Mouse (Mus musculus): ENCODE measurements around the gene Hsh2d.

DNA sequence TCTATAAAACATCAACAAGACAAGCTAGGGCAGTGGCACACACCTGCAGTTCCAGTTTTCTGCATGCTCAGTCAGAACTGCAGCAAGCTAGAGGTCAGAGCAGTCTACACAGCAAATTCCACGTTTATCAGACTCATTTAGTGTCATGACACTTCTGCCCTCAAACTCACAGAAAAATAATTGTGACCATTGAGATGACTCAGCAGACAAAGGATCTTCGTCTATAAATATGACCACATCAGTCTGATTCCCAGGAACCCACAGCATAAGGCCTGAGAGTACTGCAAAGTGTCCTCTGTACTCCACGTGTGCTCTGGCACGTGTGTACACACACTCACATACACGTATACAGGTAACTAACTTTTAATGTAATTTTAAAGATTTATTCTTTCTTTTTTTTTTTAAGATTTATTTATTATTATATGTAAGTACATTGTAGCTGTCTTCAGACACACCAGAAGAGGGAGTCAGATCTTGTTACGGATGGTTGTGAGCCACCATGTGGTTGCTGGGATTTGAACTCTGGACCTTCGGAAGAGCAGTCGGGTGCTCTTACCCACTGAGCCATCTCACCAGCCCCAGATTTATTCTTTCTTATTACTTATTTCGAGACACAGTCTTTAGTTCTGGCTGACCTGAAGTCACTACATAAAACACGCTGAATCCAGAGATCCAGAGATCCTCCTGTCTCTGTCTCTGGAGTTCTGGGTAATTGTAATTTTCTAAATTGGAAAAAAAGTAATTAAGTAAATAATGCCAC is 29.5 kb downstream of the Hsh2d start:
- no peak for TF ChIP-seq POLR2A (IDR thresholded peaks at IDR 0.05; ENCODE audit: borderline replicate concordance, control insufficient read depth, low read depth, low read length)
- no peak for TF ChIP-seq CTCF (IDR thresholded peaks at IDR 0.05; ENCODE audit: control insufficient read depth, insufficient read depth, low read length)
